Mouse (Mus musculus): ENCODE data around the gene Gm21887.
"Not testable (repeated sequence)": the region's sequence is repeated elsewhere in the genome, so short reads cannot be mapped to it uniquely, and the experiment has no call there.

- not testable (repeated sequence) for TF ChIP-seq CTCF (IDR thresholded peaks at IDR 0.05; ENCODE audit: low read depth); EP300 (optimal IDR thresholded peaks at IDR 0.05)
These were observed 12.0 kb upstream of the Gm21887 start for GRCm38 (mm10) chrX:169997456-169997853.

All from stomach, postnatal 0 days (tissue).